Mouse (Mus musculus) kidney, postnatal 14 days (tissue): ENCODE results near the gene A130010J15Rik.
A peak's percentile ranks its signal among the peaks of the same experiment; 100 is the strongest.

Experiments used
- DNase-seq: peaks from one replicate; pipeline ENCODE4 v3.0.0; 2022; ENCODE audit warnings: mixed read lengths

The A130010J15Rik gene

DNA sequence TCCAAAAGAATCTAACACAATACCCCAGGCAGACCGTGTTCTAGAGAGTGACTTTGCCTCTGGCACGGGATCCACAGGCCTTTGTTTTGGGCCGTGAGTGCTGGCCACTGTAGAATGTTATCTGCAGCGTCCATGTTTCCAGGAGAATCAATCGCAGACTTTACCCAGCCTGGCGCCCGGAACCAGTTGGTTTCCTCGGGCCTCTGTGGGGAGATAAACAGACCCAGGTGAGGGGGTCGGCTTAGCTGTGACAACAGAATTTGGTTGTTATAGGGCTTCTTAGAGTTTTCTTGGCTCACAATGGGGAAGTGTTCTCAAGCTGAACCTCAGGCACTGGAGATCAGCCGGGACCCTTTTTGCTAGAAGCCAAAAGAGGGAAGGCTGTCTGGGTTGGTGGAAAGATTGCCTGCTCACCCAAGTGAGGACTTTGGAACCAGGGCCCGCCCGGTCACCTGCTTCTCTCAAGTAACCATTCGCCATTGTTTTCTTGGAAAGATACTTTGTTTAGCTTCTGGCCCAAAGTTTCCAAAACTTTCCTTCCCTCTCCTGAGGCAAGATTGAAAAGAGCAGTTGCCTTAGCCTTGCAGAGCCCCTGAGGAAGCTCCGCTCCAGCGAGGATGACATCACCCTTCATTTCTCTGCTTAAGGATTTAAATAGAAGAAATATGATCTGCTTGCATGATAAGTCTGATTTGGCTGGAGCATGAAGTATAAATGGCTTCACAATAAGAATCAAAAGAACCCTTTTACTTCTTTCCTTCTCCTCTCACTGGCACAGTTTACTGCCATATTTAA lies 11.3 kb upstream of the A130010J15Rik start:
- peak; percentile 38 for DNase-seq

DNA sequence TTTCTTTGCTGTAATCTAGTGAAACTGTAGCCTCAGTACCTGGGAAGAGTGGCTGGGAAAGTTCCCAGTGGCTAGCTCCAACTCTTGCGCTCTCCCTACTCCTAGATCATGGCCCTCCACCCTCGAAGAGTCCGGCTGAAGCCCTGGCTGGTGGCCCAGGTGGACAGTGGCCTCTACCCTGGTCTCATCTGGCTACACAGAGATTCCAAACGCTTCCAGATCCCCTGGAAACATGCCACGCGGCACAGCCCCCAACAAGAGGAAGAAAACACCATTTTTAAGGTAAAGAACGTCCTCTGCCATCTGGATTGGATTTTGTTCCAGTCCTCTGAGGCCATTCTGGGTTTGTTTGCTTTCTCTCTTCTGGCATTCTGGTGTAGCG lies 10.7 kb upstream of the A130010J15Rik start:
- DNase-seq, result no peak

DNA sequence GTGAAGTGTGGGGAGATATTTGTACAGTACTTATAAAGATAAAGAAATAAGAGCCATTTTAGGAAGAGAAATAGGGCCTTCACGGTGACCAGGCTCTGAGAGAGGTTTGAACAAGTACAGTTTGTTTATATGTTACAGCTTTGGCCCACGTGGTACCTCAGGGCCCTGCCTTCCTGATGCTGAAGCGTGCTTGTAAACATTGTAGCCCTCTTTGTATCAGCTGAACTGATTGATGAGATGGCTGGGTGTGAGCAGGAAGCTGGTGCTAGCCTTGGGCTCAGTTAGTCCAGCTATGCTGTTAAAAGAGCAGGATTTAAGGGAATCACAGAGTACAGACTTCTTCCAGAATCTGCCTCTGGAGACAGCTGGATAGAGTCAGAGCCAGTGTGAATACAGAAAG lies 8.7 kb upstream of the A130010J15Rik start:
- DNase-seq, result no peak

DNA sequence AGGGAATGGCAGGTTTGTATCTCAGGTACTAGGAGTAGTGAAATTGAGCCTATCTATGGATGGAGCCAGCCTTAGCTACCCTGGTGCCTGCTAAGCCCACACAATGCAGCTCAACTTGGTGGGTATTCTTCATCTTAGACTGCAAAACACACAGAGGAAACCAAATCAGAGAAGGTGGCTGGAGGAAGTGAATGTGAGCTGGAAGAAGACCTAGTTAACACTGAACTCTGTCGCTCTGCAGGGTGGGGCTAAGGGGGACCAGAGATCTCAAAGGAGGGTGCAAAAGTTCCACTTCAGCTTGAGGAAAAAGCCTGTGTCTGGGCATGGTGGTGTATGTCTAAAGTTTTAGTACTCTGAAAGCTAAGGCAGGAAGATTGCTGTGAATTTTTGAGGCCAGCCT lies 8.2 kb upstream of the A130010J15Rik start:
- DNase-seq, result no peak

DNA sequence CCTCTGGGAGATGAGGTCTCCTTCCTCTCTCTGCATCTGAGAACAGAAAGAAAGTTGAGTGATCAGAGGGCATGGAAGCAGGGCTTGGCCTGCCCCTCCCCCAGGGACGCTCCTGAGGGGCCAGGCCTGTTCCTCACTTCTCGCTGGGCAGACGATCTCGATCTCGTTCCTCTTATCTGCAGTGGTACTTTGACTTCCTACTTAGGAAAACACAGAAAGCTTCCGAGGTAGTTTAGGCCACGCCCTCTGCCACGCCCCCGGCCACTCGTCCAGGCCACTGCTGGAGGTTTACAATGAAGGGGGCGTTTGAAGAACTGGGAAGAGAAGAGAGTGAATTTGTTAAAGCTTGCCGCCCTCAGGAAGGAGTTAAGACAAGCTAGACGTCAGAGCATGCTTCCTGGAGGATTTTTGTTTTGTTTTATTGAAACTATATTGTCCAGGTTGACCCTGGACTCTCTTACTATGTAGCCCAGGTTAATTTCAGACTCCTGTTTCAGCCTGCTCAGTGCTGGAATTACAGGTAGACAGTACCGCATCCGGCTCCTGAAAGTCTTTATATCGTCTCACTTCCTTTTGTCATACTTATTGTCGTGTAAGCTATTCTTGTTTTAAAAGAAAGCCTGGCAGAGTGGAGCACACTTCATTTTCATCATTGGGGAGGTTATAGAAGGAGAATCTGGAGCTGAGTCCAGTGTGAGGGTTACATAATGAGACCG lies 7.4 kb upstream of the A130010J15Rik start:
- peak; percentile 55 for DNase-seq

DNA sequence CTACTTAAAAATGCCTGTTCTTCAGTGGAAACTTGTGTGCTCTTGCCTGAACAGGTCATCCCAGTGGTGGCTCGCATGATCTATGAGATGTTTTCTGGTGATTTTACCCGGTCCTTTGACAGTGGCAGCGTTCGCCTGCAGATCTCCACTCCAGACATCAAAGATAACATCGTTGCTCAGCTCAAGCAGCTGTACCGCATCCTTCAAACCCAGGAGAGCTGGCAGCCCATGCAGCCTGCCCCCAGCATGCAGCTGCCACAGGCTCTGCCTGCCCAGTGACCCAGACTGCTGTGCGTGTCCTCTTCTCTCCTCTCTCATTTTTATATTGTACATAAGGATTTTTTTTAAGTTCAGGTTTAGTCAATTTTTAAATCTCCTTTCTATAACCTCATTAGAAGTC lies 1.4 kb downstream of the A130010J15Rik start:
- DNase-seq, result no peak

DNA sequence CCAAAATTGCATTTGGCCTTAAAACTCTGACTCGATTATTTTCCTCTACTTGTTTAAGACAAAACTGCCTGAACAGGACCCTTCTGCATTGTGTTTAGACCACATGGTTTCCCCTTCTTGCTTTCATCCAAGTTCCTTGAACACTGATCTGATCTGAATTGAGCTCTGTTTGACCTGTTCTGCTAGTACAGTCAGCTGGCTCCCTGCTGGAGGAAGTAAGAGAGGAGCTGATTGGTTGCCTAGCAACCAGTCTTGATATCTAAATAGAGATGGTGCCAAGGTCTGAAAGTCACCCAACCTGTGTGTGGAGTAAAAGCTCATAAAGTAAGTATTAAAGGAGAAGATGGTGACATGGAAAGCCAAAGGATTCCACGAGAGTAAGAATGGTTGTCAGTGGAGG lies 2.0 kb downstream of the A130010J15Rik start:
- peak; percentile 26 for DNase-seq

DNA sequence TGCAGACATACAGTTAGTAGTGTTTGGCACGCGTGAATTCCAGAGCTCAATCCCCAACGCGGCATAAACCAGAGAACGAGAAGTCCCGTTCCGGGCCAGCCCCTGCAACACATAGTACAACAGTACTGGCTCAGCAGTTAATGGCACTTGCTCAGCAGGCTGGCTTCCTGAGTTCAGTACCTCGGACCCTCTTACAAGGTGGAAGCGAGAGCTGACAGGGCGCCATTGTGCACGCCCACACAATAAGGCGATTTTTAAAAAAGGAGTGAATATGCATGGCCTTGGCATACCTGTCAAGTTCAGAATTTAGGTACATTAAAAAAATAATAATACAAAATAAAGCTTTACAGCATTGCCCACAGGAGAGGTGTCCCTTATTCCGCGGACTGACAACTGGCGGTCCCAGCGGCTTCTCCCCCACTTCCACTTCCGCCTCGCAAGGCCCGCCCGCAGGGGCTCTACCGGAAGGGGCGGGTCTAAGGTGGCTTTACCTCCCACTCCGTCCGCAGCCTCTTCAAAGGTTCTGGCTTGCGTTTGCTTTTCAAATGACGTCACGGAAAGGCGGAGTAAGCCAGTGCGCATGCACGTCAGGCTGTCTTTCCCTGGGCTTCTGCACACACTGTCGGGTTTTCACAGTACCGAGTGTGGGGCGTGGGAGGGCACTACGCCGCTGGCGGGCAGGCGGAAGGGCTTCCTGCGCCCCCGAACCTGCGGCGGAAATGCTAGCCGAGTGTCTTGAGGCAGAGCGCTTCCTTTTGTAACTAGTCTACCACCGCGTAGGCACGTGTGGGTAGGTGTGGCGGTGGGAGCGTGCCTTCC lies 5.4 kb downstream of the A130010J15Rik start:
- DNase-seq, result peak; percentile 97

DNA sequence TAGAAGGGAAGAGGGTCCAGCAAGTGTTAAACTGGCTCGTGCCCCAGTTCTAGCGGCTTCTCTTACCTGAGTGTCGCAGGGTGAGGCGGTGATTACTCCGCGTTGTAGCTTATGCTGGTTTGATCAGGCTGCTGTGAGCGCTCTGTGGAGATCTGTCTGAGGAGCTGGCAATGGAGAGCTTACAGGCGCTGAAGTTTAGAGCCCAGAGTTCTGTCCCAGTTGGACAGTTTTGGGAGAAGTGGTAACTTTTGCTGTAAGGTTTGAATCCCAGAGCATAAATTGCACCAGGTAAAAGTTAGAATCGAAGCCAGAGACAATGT lies 5.9 kb downstream of the A130010J15Rik start:
- no peak for DNase-seq

DNA sequence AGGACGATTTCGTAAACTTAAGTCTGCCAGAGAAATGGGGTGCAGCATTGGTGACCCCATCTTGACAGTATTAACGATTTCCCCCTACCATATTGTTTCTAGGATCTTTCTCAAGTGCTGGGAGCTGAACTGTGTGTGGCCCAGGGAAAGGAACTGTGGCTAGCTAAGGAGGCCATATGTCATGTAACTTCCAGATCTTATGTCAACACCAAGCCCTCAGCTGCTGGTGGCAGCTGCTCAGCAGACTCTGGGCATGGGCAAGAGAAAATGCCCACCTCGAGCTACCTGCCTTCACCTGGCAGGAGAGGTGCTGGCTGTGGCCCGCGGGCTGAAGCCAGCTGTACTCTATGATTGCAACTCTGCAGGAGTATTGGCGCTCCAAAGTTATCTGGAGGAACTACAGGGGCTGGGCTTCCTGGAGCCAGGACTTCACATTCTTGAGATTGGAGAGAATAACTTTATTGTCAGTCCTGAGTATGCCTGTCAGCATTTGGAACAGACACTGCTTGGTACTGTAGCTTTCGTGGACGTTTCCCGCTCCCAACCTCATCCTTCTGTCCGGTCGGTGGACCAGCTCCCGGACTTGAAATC lies 6.4 kb downstream of the A130010J15Rik start:
- no peak for DNase-seq

DNA sequence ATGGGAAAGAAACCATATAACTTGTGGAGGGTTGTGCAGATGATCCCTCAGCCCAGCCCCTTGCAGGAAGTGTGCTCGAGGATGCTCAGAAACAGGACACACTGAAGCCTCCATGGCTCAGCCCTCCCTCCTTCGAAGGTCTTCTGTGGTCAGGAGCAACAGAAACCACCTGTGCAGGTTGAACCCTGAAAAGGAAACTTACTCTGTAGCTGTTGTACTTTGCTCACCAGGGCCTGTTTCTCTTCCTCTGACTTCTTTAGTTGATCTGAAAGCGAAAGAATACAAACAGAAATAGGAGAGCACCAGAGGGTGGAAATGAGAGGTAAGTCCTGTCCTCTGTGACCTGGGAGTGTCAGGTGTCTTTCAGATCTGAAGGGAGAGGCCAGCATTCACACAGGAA lies 13.3 kb downstream of the A130010J15Rik start:
- no peak for DNase-seq

DNA sequence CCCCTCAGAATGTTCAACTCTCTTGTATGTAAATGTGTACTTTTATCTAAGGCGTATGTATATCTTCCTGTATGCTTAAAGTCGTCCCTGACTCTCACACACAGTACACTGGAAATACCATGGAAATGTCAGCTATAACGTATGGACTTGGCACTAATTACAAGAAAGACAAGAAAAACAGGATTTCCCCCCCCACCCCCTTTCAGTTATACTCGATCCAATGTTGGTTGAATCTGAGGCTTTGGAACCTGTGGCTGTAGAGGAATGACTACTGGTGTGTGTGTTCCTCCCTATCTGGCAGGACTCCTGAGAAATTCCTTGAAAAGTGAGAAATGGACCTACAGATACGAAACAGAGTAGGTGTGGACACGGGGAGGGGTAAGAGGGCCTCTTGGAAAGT lies 20.4 kb downstream of the A130010J15Rik start:
- no peak for DNase-seq

DNA sequence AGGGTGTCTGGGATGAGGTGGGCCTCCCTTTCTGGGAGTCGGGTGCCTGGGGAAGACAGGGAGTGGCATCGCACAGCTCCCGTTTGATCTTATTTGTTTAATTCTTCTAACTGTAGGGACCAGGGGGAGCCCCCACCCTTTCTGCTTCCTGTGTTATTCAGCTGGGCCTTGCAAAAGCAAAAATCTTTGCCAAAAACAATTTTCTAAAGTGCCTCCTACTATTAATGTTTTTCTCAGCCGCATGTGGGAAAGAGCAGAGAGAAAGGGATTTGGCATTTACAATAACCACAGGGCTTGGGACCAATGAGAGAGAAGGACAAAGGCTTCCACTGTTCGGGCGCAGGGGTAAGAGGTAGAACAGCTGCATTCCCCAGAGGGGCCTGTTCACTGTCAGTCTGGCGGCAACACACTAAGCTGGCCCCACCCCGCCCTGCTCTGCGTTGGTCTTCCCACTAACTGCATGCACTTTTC lies 21.3 kb downstream of the A130010J15Rik start:
- peak; percentile 61 for DNase-seq

DNA sequence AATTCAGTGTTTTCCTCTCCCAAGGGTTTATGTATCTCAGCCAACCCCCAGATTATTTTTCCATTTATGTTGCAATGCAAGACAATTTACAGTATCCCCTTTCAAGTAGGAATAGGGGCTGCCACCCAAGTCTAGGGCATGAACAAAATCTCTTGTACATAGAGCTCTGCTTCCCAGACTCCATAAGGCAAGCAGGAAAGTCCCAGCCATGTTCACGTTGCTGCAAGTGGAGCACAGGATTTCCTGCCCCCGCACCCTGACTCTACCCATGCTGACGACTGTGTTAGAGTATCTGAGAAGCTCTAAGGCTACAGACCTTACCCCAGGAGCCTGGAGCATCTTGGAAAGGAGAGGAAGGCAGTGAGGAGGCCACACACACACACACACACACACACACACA lies 21.9 kb downstream of the A130010J15Rik start:
- no peak for DNase-seq

DNA sequence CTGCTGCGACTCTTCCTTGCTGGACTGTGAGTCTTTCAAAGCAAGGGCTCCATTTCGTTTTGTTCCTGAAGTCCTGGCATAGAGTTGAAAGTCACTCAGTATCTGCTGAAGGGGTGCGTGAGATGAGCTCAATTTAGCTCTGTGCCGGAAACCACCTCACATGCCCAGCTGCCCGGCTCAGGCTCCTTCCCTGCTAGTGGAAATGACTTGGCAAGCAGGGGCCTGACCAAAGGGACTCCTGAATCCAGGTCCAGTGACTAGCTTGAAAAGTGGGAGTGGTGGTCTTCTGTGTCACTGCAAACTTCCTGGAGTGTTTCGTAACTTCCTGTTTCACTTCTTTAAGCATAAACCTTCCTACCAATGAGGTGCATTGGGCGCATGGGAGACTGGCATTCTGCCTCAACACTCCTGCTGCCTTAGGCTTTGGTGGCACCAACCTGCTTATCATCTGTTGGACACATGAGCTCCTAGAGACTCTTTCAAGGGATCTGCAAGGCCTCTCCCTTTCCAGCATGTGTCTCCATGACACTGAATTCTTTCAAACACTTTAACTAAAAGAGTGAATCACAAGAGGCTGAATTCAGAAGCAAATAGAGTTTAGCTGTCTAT lies 23.9 kb downstream of the A130010J15Rik start:
- no peak for DNase-seq

DNA sequence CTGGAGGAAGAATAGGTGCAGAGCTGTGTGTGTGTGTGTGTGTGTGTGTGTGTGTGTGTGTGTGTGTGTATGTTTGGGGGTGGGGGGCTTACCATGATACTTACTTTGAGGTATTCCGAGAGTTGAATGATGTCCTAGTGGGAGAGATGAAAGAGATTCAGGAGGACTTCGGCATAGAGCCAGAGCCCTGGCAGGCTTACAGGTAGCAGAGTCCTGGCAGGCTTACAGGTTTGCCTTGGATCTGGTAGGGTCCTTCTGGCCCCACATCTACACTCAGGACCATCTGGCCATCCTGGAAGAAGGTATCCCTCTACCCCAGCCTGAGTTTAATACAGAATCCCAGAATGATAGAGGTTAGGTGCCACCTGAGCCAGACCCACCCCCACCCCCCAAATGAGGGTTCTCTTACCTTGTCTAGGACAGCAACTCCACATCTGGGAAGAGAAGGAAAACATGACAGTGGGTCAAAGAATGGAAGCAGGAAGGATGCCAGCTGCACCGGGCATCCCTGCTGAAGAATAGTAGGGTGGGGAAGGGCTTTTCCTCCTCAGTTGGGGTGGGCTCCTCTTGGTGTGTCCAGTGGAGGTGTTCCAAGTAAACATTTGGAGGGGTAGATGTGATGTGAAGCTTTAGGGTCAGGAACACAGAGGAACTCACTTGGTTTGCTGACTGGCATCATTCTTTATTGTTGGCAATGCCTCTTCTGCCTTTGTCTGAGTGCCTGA lies 26.7 kb downstream of the A130010J15Rik start:
- DNase-seq, result no peak

DNA sequence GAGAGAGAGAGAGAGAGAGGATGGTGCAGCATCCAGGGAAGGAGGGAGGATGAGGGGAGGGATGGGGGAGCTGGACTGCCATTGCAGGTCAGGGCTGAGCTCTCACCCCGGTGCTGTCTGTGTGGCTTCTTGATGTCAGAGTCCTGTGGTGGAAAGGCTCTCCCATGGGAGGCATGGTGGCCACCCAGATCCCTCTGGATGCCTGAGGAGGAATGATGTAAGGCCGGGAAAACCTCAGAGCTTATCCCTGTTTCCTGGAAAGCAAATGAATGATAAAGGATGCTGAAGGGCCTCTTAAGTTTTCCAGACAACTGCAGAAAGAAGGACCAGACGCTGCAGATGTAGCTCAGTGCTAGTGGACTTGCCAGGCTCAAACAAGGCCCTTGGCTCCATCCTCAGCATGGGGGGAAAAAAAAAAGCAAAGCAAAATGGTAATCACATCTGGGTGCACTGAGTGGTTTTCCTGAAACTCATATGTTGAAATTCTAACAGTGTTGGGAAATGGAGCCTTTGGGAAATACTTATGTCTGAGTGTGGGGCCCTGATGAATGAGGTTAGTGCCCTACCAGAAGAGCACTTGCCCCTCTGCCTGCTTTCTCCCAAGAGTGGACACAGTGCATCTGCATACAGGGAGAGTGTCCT lies 27.4 kb downstream of the A130010J15Rik start:
- no peak for DNase-seq

DNA sequence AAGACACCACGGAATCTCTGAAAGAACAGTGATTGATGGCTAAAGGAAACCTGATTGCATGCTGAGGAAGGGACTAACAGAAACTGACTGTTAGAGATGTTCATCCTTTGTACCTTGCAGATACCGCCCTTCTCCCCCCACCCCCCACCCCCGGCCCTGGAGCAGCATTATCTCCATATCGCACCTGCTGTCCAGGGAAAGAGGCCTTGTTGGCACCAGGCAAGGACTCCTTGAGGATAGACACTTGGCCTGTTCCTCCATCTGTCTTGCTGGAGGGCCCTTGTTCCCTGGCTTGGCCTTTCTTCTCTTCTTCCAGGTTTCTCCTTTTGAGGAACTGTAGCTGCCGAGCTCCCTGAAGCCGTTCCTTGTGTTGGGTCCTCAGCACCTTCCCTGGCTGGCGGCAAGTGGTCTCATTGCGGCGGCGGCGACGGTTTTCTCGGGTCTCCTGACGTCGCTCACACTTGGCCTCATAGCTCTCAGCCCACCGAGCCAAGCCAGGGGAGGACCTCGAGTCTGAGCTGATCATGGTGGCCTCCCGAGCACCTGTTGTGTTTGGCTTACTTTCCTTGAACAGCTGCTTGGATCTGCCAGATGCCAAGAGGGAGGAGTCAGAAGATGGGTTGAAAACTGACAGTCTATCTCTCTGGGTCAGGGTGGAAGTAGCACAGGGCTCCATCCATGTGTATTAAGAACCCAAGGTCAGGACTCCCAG lies 29.8 kb downstream of the A130010J15Rik start:
- no peak for DNase-seq

DNA sequence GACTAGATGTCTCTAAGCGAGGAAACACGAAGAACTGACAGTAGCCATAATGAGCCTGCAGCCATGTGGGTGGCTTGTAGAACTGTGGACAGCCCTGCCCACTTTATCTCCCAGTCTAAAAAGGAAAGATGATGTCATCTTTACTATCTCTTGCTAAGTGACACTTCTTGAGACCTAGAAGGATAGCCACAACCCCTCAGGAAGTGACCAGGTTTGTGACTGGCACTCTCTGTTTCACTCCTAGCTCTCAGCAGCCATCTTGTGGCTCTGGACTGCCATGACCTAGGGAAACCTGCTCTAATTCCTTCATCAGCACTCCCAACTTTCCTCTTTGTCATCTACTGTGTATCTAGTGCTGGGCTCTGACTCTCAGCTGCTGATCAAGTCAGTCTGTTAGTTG lies 30.5 kb downstream of the A130010J15Rik start:
- no peak for DNase-seq

DNA sequence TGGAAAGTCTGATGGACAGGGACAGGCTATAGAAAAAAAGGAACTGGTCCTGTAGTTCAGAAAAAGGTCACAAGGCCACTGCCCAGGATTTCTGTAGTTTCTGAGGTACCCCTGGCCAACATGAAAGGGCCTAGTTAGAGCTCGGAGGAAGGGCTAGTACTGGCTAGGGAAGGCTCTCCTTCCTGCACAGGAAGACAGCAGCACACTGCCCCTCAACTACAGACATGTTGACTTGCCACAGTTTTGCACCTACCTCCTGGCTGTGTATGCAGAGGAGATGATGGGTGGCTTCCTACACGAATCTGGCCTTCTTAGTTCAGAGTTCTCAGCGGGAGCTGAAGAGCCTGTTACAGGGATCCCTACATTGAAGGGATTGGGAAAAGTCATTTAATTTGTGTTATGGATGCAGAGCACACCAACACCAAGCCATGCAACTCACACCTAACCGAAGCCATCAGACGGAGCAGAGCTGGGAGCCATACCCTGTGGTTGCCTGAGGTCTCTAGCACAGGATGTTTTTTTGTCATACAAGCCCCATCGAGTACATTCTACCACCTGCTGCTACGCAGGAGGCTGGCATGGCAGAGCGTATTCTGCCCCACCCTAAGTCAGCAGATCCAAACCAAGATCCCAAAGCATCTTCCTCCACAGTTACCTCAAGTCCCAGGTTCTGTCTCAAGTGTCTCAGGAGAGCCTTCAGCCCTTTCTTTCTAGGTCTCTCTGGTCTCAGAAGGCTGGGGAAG lies 33.0 kb downstream of the A130010J15Rik start:
- no peak for DNase-seq
